33 mouse cellular contexts compared by ENCODE assay signal in the genomic region with DNA sequence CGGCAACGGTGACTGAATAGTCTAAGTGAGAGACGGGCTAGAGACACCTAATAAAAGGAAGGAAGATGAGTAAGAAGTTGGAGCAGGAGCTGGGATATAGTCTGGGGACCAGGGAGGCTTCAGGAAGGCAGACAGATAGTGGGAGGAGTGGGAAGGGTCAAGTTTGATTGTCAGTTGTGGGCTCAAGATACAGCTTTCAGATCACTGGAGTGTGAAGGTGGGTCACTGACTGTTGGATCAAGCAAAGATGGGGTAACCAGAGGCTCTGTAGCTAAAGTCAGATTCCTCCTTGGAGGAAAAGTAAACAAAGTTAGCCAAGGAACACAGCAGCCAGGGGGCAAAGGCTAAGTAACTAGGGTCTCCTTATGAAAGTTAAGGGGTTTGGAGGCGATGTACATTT.
"Had no signal": no experiment of that assay in that cellular context is flagged by ENCODE, and none has a peak within 500 bp of the region (broad histone marks: within the 10 kb centered on the region; RNA-seq: fewer than 3 reads in every experiment).

No protein-coding gene starts in this region.

- H3K9me3 ChIP-seq: limb, embryonic 10.5 days; limb, embryonic 12.5 days; limb, embryonic 13.5 days; limb, embryonic 15.5 days; liver, embryonic 12.5 days; liver, embryonic 13.5 days; lung, embryonic 15.5 days; midbrain, embryonic 10.5 days; midbrain, embryonic 12.5 days; midbrain, embryonic 13.5 days; midbrain, embryonic 15.5 days; neural tube, embryonic 12.5 days; neural tube, embryonic 13.5 days had no signal

- ATAC-seq: liver, embryonic 12.5 days; liver, postnatal 0 days; lung, postnatal 0 days; midbrain, embryonic 13.5 days; midbrain, embryonic 15.5 days; midbrain, embryonic 16.5 days had no signal

- H3K27me3 ChIP-seq: limb, embryonic 12.5 days; limb, embryonic 13.5 days; limb, embryonic 15.5 days; liver, embryonic 12.5 days; liver, embryonic 13.5 days; liver, embryonic 15.5 days; lung, embryonic 15.5 days; megakaryocyte, embryonic 14.5 days; midbrain, embryonic 12.5 days; midbrain, embryonic 13.5 days; midbrain, embryonic 15.5 days; neural tube, embryonic 12.5 days; neural tube, embryonic 13.5 days had no signal

- H3K36me3 ChIP-seq: limb, embryonic 10.5 days; limb, embryonic 12.5 days; limb, embryonic 13.5 days; limb, embryonic 15.5 days; liver, embryonic 12.5 days; liver, embryonic 13.5 days; liver, embryonic 15.5 days; lung, embryonic 15.5 days; midbrain, embryonic 10.5 days; midbrain, embryonic 12.5 days; midbrain, embryonic 13.5 days; midbrain, embryonic 15.5 days; neural tube, embryonic 12.5 days; neural tube, embryonic 13.5 days had no signal

- H3K4me2 ChIP-seq: limb, embryonic 12.5 days; limb, embryonic 13.5 days; limb, embryonic 15.5 days; liver, embryonic 11.5 days; liver, embryonic 12.5 days; liver, embryonic 13.5 days; liver, embryonic 15.5 days; lung, embryonic 14.5 days; lung, embryonic 15.5 days; midbrain, embryonic 11.5 days; midbrain, embryonic 12.5 days; midbrain, embryonic 13.5 days; midbrain, embryonic 15.5 days; neural tube, embryonic 12.5 days; neural tube, embryonic 13.5 days had no signal

- H3K4me1 ChIP-seq: limb, embryonic 10.5 days; limb, embryonic 12.5 days; limb, embryonic 13.5 days; limb, embryonic 15.5 days; liver, embryonic 12.5 days; liver, embryonic 13.5 days; liver, embryonic 15.5 days; lung, embryonic 15.5 days; megakaryocyte, embryonic 14.5 days; midbrain, embryonic 10.5 days; midbrain, embryonic 12.5 days; midbrain, embryonic 13.5 days; midbrain, embryonic 15.5 days; neural tube, embryonic 12.5 days; neural tube, embryonic 13.5 days had no signal

- H3K27ac ChIP-seq: limb, embryonic 10.5 days; limb, embryonic 12.5 days; limb, embryonic 13.5 days; limb, embryonic 15.5 days; liver, embryonic 12.5 days; liver, embryonic 13.5 days; liver, embryonic 14.5 days; liver, embryonic 15.5 days; lung, embryonic 15.5 days; macrophage; midbrain, embryonic 10.5 days; midbrain, embryonic 12.5 days; midbrain, embryonic 13.5 days; midbrain, embryonic 15.5 days; neural tube, embryonic 12.5 days; neural tube, embryonic 13.5 days had no signal

- H3K4me3 ChIP-seq: limb, embryonic 10.5 days; limb, embryonic 12.5 days; limb, embryonic 13.5 days; limb, embryonic 15.5 days; liver, embryonic 12.5 days; liver, embryonic 13.5 days; liver, embryonic 15.5 days; lung, embryonic 15.5 days; megakaryocyte, embryonic 14.5 days; midbrain, embryonic 10.5 days; midbrain, embryonic 12.5 days; midbrain, embryonic 13.5 days; midbrain, embryonic 15.5 days; myocyte; neural tube, embryonic 12.5 days; neural tube, embryonic 13.5 days had no signal

- DNase-seq: left cerebral cortex, postnatal 4 days; liver; liver, embryonic 13.5 days; liver, postnatal 0 days; lung, adult 18-20 months; lung, adult 2 months; lung, embryonic 14.5 days; lung, postnatal 10 days; lung, postnatal 14 days; lung, postnatal 36 days; lung, postnatal 4 days; midbrain, embryonic 14.5 days had no signal

- H3K9ac ChIP-seq: limb, embryonic 12.5 days; limb, embryonic 13.5 days; limb, embryonic 15.5 days; liver, embryonic 12.5 days; liver, embryonic 13.5 days; liver, embryonic 14.5 days; liver, embryonic 15.5 days; liver, postnatal 0 days; lung, embryonic 14.5 days; lung, embryonic 15.5 days; midbrain, embryonic 12.5 days; midbrain, embryonic 13.5 days; midbrain, embryonic 15.5 days; neural tube, embryonic 12.5 days; neural tube, embryonic 13.5 days had no signal
